Mouse (Mus musculus): ENCODE results near the gene Bmp2k. TPM values are rescaled to one million over a fixed set of nuclear protein-coding genes. Genes with fewer than 3 reads are reported as not detected.

The Bmp2k gene
- polyA plus RNA-seq, 1 experiment from 2014 or later: 15.0 TPM

GRCm38 (mm10) chr5:96974661-96975060 lies 22.8 kb upstream of the Bmp2k start:
- no peaks in the 10 kb centered on the region for H3K36me3 ChIP-seq
- H3K27ac ChIP-seq: no peak overlapping the region
- no peaks in the 10 kb centered on the region for H3K27me3 ChIP-seq (replicated peaks)
- no peak overlapping the region for H3K9ac ChIP-seq
- H3K4me2 ChIP-seq: no peak overlapping the region
- no peak for ATAC-seq (ENCODE audit: insufficient read depth, low FRiP score, low read depth)
- WGBS: 55% methylated on average over 1 of the region's 1 CpGs
- peaks cover 2% of the 10 kb centered on the region; the same call in 1 of the 2 replicates for H3K4me1 ChIP-seq
- H3K9me3 ChIP-seq: no peaks in the 10 kb centered on the region
- no peak overlapping the region for H3K4me3 ChIP-seq (replicated peaks)

GRCm38 (mm10) chr5:96975112-96975511 lies 22.4 kb upstream of the Bmp2k start:
- no peaks in the 10 kb centered on the region for H3K27me3 ChIP-seq (replicated peaks)
- H3K9me3 ChIP-seq: no peaks in the 10 kb centered on the region
- H3K9ac ChIP-seq: no peak overlapping the region
- no peak for ATAC-seq (ENCODE audit: insufficient read depth, low FRiP score, low read depth)
- no peak overlapping the region for H3K4me2 ChIP-seq
- H3K27ac ChIP-seq: no peak overlapping the region
- H3K36me3 ChIP-seq: no peaks in the 10 kb centered on the region
- peaks cover 2% of the 10 kb centered on the region; the same call in 1 of the 2 replicates for H3K4me1 ChIP-seq
- WGBS: 55% methylated on average over 3 of the region's 3 CpGs
- no peak overlapping the region for H3K4me3 ChIP-seq (replicated peaks)

- Histone ChIP-seq H3K4me3 (replicated peaks) (no peak overlapping the region), H3K27me3 (replicated peaks) (no peaks in the 10 kb centered on the region), H3K9me3 (no peaks in the 10 kb centered on the region), H3K9ac (no peak overlapping the region), H3K27ac (no peak overlapping the region), H3K4me1 (peaks cover 5% of the 10 kb centered on the region; the same call in 1 of the 2 replicates), H3K36me3 (no peaks in the 10 kb centered on the region), H3K4me2 (no peak overlapping the region)
- 89% methylated on average over 3 of the region's 3 CpGs for WGBS
- no peak for ATAC-seq (ENCODE audit: insufficient read depth, low FRiP score, low read depth)
Observed at GRCm38 (mm10) chr5:96976150-96976549, 21.3 kb upstream of the Bmp2k start.

GRCm38 (mm10) chr5:96979296-96980007 lies 18.0 kb upstream of the Bmp2k start:
- Histone ChIP-seq H3K4me3 (replicated peaks) (no peak overlapping the region), H3K4me2 (peak overlapping the region; percentile 8)
- WGBS: 28% methylated on average over 13 of the region's 13 CpGs

GRCm38 (mm10) chr5:96980008-96980634 lies 17.4 kb upstream of the Bmp2k start:
- Histone ChIP-seq H3K9ac (no peak overlapping the region), H3K4me3 (replicated peaks) (no peak overlapping the region), H3K36me3 (no peaks in the 10 kb centered on the region), H3K27ac (no peak overlapping the region), H3K4me1 (peaks cover 13% of the 10 kb centered on the region), H3K4me2 (0 out of 2 replicates have a peak overlapping the region, but pooled peaks have one; percentile 8), H3K27me3 (replicated peaks) (no peaks in the 10 kb centered on the region), H3K9me3 (no peaks in the 10 kb centered on the region)
- 24% methylated on average over 15 of the region's 15 CpGs for WGBS
- no peak for ATAC-seq (ENCODE audit: insufficient read depth, low FRiP score, low read depth)

More at GRCm38 (mm10) chr5:96979296-96980007, 18.0 kb upstream of the Bmp2k start:
- H3K36me3 ChIP-seq: no peaks in the 10 kb centered on the region
- H3K27me3 ChIP-seq (replicated peaks): no peaks in the 10 kb centered on the region
- H3K4me1 ChIP-seq: peaks cover 13% of the 10 kb centered on the region
- H3K27ac ChIP-seq: no peak overlapping the region
- H3K9ac ChIP-seq: no peak overlapping the region
- ATAC-seq (ENCODE audit: insufficient read depth, low FRiP score, low read depth): no peak
- no peaks in the 10 kb centered on the region for H3K9me3 ChIP-seq

GRCm38 (mm10) chr5:96981987-96982386 lies 15.5 kb upstream of the Bmp2k start:
- 48% methylated on average over 3 of the region's 3 CpGs for WGBS
- H3K4me2 ChIP-seq: no peak overlapping the region
- no peak overlapping the region for H3K9ac ChIP-seq
- peaks cover 13% of the 10 kb centered on the region for H3K4me1 ChIP-seq
- no peak overlapping the region for H3K4me3 ChIP-seq (replicated peaks)
- no peaks in the 10 kb centered on the region for H3K36me3 ChIP-seq
- no peaks in the 10 kb centered on the region for H3K9me3 ChIP-seq
- no peak overlapping the region for H3K27ac ChIP-seq
- H3K27me3 ChIP-seq (replicated peaks): no peaks in the 10 kb centered on the region
- peak; percentile 79 for ATAC-seq (ENCODE audit: insufficient read depth, low FRiP score, low read depth)

GRCm38 (mm10) chr5:96983142-96983541 lies 14.3 kb upstream of the Bmp2k start:
- H3K4me2 ChIP-seq: no peak overlapping the region
- no peak overlapping the region for H3K27ac ChIP-seq
- 57% methylated on average over 7 of the region's 7 CpGs for WGBS
- no peaks in the 10 kb centered on the region for H3K27me3 ChIP-seq (replicated peaks)
- H3K9ac ChIP-seq: no peak overlapping the region
- H3K4me1 ChIP-seq: peaks cover 13% of the 10 kb centered on the region
- no peak; the same call in 1 of the 2 replicates for ATAC-seq (ENCODE audit: insufficient read depth, low FRiP score, low read depth)
- no peak overlapping the region for H3K4me3 ChIP-seq (replicated peaks)
- H3K36me3 ChIP-seq: no peaks in the 10 kb centered on the region
- H3K9me3 ChIP-seq: no peaks in the 10 kb centered on the region

GRCm38 (mm10) chr5:96986850-96987249 lies 10.6 kb upstream of the Bmp2k start:
- Histone ChIP-seq H3K27ac (no peak overlapping the region), H3K4me2 (no peak overlapping the region), H3K4me3 (replicated peaks) (no peak overlapping the region), H3K9me3 (no peaks in the 10 kb centered on the region), H3K4me1 (peaks cover 8% of the 10 kb centered on the region; the same call in 1 of the 2 replicates), H3K27me3 (replicated peaks) (no peaks in the 10 kb centered on the region), H3K9ac (no peak overlapping the region), H3K36me3 (no peaks in the 10 kb centered on the region)
- ATAC-seq (ENCODE audit: insufficient read depth, low FRiP score, low read depth): no peak
- WGBS: 85% methylated on average over 3 of the region's 3 CpGs

GRCm38 (mm10) chr5:96988880-96989279 lies 8.6 kb upstream of the Bmp2k start:
- peak; percentile 91 for ATAC-seq (ENCODE audit: insufficient read depth, low FRiP score, low read depth)
- H3K4me1 ChIP-seq: no peaks in the 10 kb centered on the region
- no peaks in the 10 kb centered on the region for H3K36me3 ChIP-seq
- no peak overlapping the region for H3K4me3 ChIP-seq (replicated peaks)
- H3K27me3 ChIP-seq (replicated peaks): no peaks in the 10 kb centered on the region
- H3K9me3 ChIP-seq: no peaks in the 10 kb centered on the region
- 57% methylated on average over 4 of the region's 4 CpGs for WGBS
- no peak overlapping the region for H3K9ac ChIP-seq
- H3K27ac ChIP-seq: no peak overlapping the region
- no peak overlapping the region for H3K4me2 ChIP-seq

- Histone ChIP-seq H3K4me2 (no peak overlapping the region), H3K9me3 (no peaks in the 10 kb centered on the region), H3K27me3 (replicated peaks) (no peaks in the 10 kb centered on the region), H3K36me3 (no peaks in the 10 kb centered on the region), H3K27ac (no peak overlapping the region), H3K4me3 (replicated peaks) (no peak overlapping the region), H3K9ac (no peak overlapping the region), H3K4me1 (no peaks in the 10 kb centered on the region)
- no peak for ATAC-seq (ENCODE audit: insufficient read depth, low FRiP score, low read depth)
- 92% methylated on average over 6 of the region's 6 CpGs for whole genome bisulfite sequencing
Observed at GRCm38 (mm10) chr5:96991156-96991555, 6.3 kb upstream of the Bmp2k start.

- Histone ChIP-seq H3K4me2 (no peak overlapping the region), H3K4me3 (replicated peaks) (no peak overlapping the region), H3K9me3 (no peaks in the 10 kb centered on the region), H3K9ac (no peak overlapping the region), H3K36me3 (no peaks in the 10 kb centered on the region), H3K27ac (no peak overlapping the region), H3K4me1 (no peaks in the 10 kb centered on the region), H3K27me3 (replicated peaks) (no peaks in the 10 kb centered on the region)
- ATAC-seq (ENCODE audit: insufficient read depth, low FRiP score, low read depth): no peak
- 81% methylated on average over 5 of the region's 5 CpGs for WGBS
Observed at GRCm38 (mm10) chr5:96992651-96993050, 4.8 kb upstream of the Bmp2k start.

GRCm38 (mm10) chr5:96993057-96993456 lies 4.4 kb upstream of the Bmp2k start:
- no peaks in the 10 kb centered on the region for H3K4me1 ChIP-seq
- no peak overlapping the region for H3K4me3 ChIP-seq (replicated peaks)
- H3K9me3 ChIP-seq: no peaks in the 10 kb centered on the region
- H3K27ac ChIP-seq: no peak overlapping the region
- no peaks in the 10 kb centered on the region for H3K36me3 ChIP-seq
- no peaks in the 10 kb centered on the region for H3K27me3 ChIP-seq (replicated peaks)
- 86% methylated on average over 8 of the region's 8 CpGs for whole genome bisulfite sequencing
- H3K4me2 ChIP-seq: no peak overlapping the region
- H3K9ac ChIP-seq: no peak overlapping the region
- no peak for ATAC-seq (ENCODE audit: insufficient read depth, low FRiP score, low read depth)

All from stomach, embryonic 15.5 days (tissue).